Mouse (Mus musculus): ENCODE measurements around the gene Tbc1d1.

- TF ChIP-seq CTCF (IDR thresholded peaks at IDR 0.05; ENCODE audit: low read depth), result no peak
- TF ChIP-seq EP300 (IDR thresholded peaks at IDR 0.05; ENCODE audit: low read depth), result no peak
Measured at GRCm38 (mm10) chr5:64314288-64315052, 158.4 kb downstream of the Tbc1d1 start.
